Mouse (Mus musculus) stomach, embryonic 16.5 days (tissue): ENCODE results near the gene Nudc. TPM values are rescaled to one million over a fixed set of nuclear protein-coding genes. Genes with fewer than 3 reads are reported as not detected.

Experiments used
- ATAC-seq: fragments of 200-750 bp; cut with Nextera tagmentation; 2 replicates; pipeline ENCODE4 v1.8.0; 2017; ENCODE audit warnings: moderate number of reproducible peaks, moderate TSS enrichment; ENCODE audit not compliant: insufficient read depth, low FRiP score
- H3K27ac ChIP-seq: fragments of 300-500 bp; sonication (generic); 2 replicates; pipeline ENCODE4 v1.5.1; 2014; ENCODE audit warnings: low read length
- H3K27me3 ChIP-seq: fragments of 300-500 bp; sonication (generic); 2 replicates; pipeline ENCODE4 v1.6.1; 2014; ENCODE audit warnings: low read length, control low read depth, mixed read lengths; ENCODE audit not compliant: control insufficient read depth, insufficient read depth
- H3K36me3 ChIP-seq: fragments of 300-500 bp; sonication (generic); 2 replicates; pipeline ENCODE4 v1.6.1; 2014; ENCODE audit warnings: low read length; ENCODE audit not compliant: control insufficient read depth, insufficient read depth
- H3K4me1 ChIP-seq: fragments of 300-500 bp; sonication (generic); 2 replicates; pipeline ENCODE4 v1.6.1; 2014; ENCODE audit warnings: low read length, control low read depth, mixed read lengths; ENCODE audit not compliant: control insufficient read depth, insufficient read depth
- H3K4me2 ChIP-seq: fragments of 300-500 bp; sonication (generic); 2 replicates; pipeline ENCODE4 v1.6.1; 2014; ENCODE audit warnings: low read depth, low read length, mixed read lengths
- H3K4me3 ChIP-seq: fragments of 300-500 bp; sonication (generic); replicated peaks from 2 replicates; pipeline ENCODE4 v1.5.1; 2014; ENCODE audit warnings: mild to moderate bottlenecking, low read length
- H3K9ac ChIP-seq: fragments of 300-500 bp; sonication (generic); 2 replicates; pipeline ENCODE4 v1.6.1; 2014; ENCODE audit warnings: low read length
- H3K9me3 ChIP-seq: fragments of 300-500 bp; sonication (generic); replicated peaks from 2 replicates; pipeline ENCODE4 v1.6.1; 2016; ENCODE audit warnings: low read length, control low read depth; ENCODE audit not compliant: control insufficient read depth
- WGBS: fragments of 180-500 bp; shearing (Covaris S2); extraction: QIAGEN DNeasy Blood & Tissue Kit; methylation state at CpG from one replicate; pipeline ENCODE4 v1.1.7; 2014; 5-methylcytosine and 5-hydroxymethylcytosine counted together
- polyA plus RNA-seq: library from polyadenylated mRNA; unstranded; fragments of >200 nt; fragmentation: Nextera tagmentation; extraction: Ambion mirVana; gene quantifications from 2 replicates; pipeline ENCODE4 v1.2.1, GENCODE M21; 2015

Nudc gene
- polyA plus RNA-seq, 1 experiment from 2014 or later = 218 TPM

DNA sequence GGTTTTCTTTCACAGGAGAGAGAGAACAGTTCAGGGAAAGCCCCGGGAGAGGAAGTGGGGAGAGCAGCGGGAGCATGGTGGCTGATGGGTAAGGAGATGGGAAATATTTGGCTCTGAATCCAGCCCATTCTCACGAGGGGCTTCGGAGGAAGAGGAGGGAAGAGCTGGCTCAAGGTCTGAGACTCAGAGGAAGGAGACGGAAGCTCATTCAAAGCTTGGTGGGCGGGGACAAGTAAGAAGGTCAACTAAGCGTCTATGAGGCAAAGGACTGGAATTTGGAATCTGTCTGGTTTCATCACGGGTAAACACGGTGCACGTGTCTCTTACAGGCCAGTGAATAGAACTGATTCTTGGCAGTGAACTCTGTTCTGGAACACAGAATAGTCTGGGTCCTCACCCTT lies 24.3 kb upstream of the Nudc start:
- Histone ChIP-seq H3K9me3 (no peaks in the 10 kb centered on the region), H3K4me1 (peaks cover 2% of the 10 kb centered on the region; the same call in 1 of the 2 replicates), H3K27ac (no peak overlapping the region), H3K4me2 (no peak overlapping the region), H3K9ac (no peak overlapping the region), H3K36me3 (no peaks in the 10 kb centered on the region), H3K27me3 (no peaks in the 10 kb centered on the region), H3K4me3 (no peak overlapping the region)
- 40% methylated on average over 10 of the region's 10 CpGs for WGBS
- 0 out of 2 replicates have a peak, but pooled peaks have one; percentile 14 for ATAC-seq

- H3K9me3 ChIP-seq = 0 out of 2 replicates have a peak, but pooled peaks cover 2% of the 10 kb centered on the region
- 66% methylated on average over 10 of the region's 10 CpGs for whole genome bisulfite sequencing
- no peak overlapping the region for H3K9ac ChIP-seq
- H3K4me1 ChIP-seq = no peaks in the 10 kb centered on the region
- H3K27ac ChIP-seq = no peak overlapping the region
- H3K36me3 ChIP-seq = no peaks in the 10 kb centered on the region
- no peak overlapping the region for H3K4me3 ChIP-seq
- H3K27me3 ChIP-seq = no peaks in the 10 kb centered on the region
- no peak overlapping the region for H3K4me2 ChIP-seq
- no peak for ATAC-seq
Observed at GRCm38 (mm10) chr4:133569291-133570065, 23.7 kb upstream of the Nudc start.

DNA sequence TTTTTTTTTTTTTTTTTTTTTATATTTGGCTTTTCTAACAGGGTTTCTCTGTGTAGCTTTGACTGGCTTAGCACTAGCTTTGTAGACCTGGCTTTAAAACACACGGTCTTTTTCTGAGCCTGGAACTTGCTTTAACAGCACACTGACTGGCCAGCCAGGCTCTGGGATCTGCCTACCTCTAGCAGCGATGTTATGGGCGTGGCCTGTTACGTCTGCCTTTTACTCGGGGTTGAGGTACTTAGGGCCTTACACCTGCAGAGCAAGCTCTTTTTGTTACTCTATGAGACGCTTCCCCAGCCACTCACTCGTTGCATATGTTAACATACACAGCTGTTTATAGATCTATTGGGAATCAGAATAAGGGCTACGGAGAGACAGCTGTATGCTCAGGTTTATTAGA lies 21.5 kb upstream of the Nudc start:
- H3K4me2 ChIP-seq = no peak overlapping the region
- H3K9ac ChIP-seq = no peak overlapping the region
- H3K36me3 ChIP-seq = no peaks in the 10 kb centered on the region
- H3K9me3 ChIP-seq = 0 out of 2 replicates have a peak, but pooled peaks cover 4% of the 10 kb centered on the region
- ATAC-seq = no peak
- WGBS = 23% methylated on average over 8 of the region's 8 CpGs
- no peaks in the 10 kb centered on the region for H3K27me3 ChIP-seq
- no peak overlapping the region for H3K27ac ChIP-seq
- no peak overlapping the region for H3K4me3 ChIP-seq
- no peaks in the 10 kb centered on the region for H3K4me1 ChIP-seq

DNA sequence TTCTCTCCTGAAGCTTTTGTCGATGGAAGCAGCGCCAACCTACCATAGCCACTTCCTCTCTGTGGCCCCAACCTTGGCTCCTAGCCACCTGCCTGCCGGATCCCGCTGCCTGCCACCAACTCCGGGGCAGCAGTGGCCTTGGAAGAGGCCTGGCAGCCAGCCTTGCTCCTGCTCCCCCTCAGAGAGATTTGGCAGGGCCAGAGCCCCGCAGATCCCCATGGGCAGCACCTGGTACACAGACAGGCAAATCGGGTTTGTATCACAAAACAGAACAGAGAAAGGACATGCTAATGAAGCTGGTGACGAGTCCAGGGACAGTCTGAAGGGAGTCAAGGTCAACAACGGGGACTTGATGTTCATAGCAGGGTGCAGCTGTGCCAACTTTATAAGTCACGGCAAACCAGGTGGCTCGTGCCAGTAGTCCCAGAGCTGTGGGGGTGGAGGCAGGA lies 17.4 kb upstream of the Nudc start:
- H3K36me3 ChIP-seq = no peaks in the 10 kb centered on the region
- H3K4me3 ChIP-seq = no peak overlapping the region
- no peak overlapping the region for H3K27ac ChIP-seq
- H3K27me3 ChIP-seq = no peaks in the 10 kb centered on the region
- no peak overlapping the region for H3K9ac ChIP-seq
- peak; percentile 21; the same call in 1 of the 2 replicates for ATAC-seq
- no peak overlapping the region for H3K4me2 ChIP-seq
- 72% methylated on average over 11 of the region's 11 CpGs for WGBS
- no peaks in the 10 kb centered on the region for H3K4me1 ChIP-seq
- H3K9me3 ChIP-seq = 0 out of 2 replicates have a peak, but pooled peaks cover 4% of the 10 kb centered on the region

DNA sequence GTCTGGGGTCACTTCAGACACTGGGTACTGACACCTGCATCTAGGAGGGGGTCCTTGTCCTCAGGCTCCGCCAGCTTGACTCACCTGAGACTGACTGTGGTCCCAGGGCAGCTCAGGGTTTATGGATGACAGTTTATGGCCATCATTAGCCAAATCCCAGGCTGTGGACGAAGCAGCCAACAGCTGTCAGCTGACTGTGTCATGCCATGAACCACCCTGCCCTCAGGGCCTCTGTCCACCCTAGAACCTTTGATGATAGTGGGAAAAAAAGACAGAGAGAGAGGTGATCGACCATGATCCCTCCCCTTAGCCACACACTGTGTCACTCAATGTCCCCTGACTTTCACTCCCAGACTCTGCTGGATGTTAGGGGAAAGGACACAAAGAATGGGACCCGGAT lies 15.8 kb upstream of the Nudc start:
- 71% methylated on average over 4 of the region's 4 CpGs for WGBS
- no peak overlapping the region for H3K27ac ChIP-seq
- H3K36me3 ChIP-seq = no peaks in the 10 kb centered on the region
- no peak for ATAC-seq
- no peaks in the 10 kb centered on the region for H3K27me3 ChIP-seq
- H3K4me3 ChIP-seq = no peak overlapping the region
- no peaks in the 10 kb centered on the region for H3K4me1 ChIP-seq
- no peak overlapping the region for H3K9ac ChIP-seq
- H3K4me2 ChIP-seq = no peak overlapping the region
- 0 out of 2 replicates have a peak, but pooled peaks cover 4% of the 10 kb centered on the region for H3K9me3 ChIP-seq

DNA sequence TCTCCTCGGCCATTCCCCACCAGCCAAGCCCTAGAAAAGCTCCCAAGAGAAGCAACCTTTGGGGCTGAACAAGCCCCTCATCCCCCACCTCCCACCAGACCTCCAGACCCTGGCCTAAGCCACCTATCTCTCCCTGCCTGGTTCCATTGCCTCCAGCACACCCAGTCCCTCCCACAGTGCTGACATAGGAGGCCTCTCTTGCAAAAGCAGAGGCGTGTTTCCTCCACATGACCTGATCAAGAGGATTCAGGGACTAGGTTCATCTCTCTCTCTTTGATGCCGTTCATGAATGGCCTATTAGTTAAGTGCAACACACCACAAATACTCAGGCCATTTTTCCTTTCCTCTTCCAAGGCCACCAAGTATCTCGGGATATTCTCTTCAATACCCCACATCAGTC lies 14.1 kb upstream of the Nudc start:
- Histone ChIP-seq H3K9me3 (0 out of 2 replicates have a peak, but pooled peaks cover 4% of the 10 kb centered on the region), H3K27ac (no peak overlapping the region), H3K36me3 (no peaks in the 10 kb centered on the region), H3K4me3 (no peak overlapping the region), H3K9ac (no peak overlapping the region), H3K4me2 (no peak overlapping the region), H3K27me3 (no peaks in the 10 kb centered on the region), H3K4me1 (no peaks in the 10 kb centered on the region)
- 71% methylated on average over 4 of the region's 4 CpGs for WGBS
- no peak for ATAC-seq

DNA sequence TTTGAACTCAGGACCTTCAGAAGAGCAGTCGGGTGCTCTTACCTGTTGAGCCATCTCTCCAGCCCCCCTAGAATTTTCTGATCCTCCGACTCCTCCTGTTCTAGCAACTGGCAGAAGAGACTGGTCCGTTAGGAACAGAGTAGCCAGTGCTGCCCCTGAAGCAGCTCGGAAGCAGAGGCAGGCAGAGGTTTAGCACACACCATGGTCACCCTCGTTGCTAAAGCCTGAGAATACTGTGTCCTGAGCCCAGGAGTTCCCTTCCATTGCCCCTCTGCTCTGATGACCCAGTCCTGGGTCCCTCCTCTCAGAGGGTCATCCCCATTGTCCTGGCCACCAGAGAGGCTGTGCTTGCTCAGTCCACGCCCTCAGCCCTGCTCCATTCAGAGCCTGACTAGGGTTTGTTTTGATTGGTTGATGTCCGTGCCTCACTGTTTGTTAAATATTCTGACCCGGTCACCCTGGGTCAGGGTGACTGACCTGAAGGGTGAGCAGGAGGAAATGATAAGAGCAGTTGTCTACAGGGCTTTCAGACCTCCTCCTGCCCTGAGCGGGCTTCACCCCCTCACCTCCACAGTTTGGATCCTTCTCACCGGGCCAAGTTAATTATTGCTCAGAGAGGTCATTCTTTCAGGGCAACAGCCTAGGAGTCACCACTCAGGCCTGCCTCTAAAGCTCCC lies 11.4 kb upstream of the Nudc start:
- Histone ChIP-seq H3K9ac (no peak overlapping the region), H3K4me2 (no peak overlapping the region), H3K27ac (no peak overlapping the region), H3K4me1 (no peaks in the 10 kb centered on the region), H3K27me3 (no peaks in the 10 kb centered on the region), H3K9me3 (no peaks in the 10 kb centered on the region), H3K4me3 (no peak overlapping the region), H3K36me3 (no peaks in the 10 kb centered on the region)
- 29% methylated on average over 10 of the region's 10 CpGs for WGBS
- ATAC-seq = peak; percentile 39; the same call in 1 of the 2 replicates

DNA sequence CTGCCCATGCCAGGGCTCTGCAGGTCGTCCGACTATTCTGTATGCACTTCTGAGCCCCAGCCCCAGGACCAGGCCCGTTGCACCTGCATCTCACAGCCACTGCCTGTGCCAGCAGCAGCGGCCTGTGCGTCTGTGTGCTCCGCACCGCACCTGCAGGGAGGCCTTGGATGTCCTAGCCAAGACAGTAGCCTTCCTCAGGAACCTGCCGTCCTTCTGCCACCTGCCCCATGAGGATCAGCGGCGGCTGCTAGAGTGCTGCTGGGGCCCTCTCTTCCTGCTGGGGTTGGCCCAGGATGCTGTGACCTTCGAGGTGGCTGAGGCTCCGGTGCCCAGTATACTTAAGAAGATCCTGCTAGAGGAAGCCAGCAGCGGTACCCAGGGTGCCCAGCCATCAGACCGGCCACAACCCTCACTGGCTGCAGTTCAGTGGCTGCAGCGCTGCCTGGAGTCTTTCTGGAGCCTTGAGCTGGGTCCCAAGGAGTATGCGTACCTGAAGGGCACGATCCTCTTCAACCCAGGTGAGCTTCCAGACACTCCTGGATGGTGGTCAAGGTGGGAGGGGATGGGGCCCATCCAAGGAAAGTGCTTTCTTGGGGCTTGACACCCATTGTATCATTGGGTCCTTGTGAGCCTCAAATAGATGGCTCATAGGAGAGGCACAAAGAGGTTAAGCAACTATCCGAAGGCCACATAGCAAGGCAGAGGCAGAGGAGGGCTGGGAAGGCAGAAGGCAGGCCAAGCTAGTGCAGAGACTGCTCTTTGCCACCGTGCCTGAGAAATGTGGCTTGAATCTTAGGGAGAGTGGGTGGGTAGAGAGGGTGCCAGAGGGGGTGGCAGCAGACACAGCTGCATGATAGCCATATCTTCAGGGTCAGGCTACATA lies 7.9 kb upstream of the Nudc start:
- H3K9ac ChIP-seq = peak overlapping the region; percentile 55
- 0 out of 2 replicates have a peak, but pooled peaks have one; percentile 16 for ATAC-seq
- H3K4me2 ChIP-seq = peak overlapping the region; percentile 43
- H3K27me3 ChIP-seq = no peaks in the 10 kb centered on the region
- no peaks in the 10 kb centered on the region for H3K4me1 ChIP-seq
- no peaks in the 10 kb centered on the region for H3K36me3 ChIP-seq
- WGBS = 58% methylated on average over 19 of the region's 19 CpGs
- H3K27ac ChIP-seq = peak overlapping the region; percentile 73
- peak overlapping the region; percentile 29 for H3K4me3 ChIP-seq
- H3K9me3 ChIP-seq = no peaks in the 10 kb centered on the region
